Mouse (Mus musculus): ENCODE results near the gene Pgap1. TPM values are rescaled to one million over a fixed set of nuclear protein-coding genes. Genes with fewer than 3 reads are reported as not detected.

The Pgap1 gene
- polyA plus RNA-seq, 1 experiment from 2014 or later = 9.8 TPM

DNA sequence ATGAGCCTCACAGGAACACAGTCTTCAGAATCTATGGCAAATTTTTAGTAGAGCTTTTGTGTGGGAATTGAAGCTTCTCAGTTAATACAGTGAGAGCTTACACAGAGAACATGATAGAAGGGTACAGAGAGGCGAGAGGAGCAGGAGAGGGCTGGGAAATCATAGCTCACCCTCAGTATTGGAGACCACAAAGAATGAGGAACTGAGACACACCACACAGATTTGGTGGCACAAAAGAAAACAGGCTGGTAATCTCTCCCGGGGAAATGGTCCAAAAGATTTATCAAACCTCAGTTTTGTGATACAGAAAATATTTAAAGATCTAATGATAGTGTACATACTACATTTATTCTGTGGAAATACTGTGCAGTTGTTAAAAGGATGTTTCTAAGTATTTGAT lies 11.6 kb upstream of the Pgap1 start:
- no peaks in the 10 kb centered on the region for H3K27me3 ChIP-seq (ENCODE audit: poor library complexity, severe bottlenecking)
- H3K36me3 ChIP-seq (replicated peaks) = no peaks in the 10 kb centered on the region
- H3K27ac ChIP-seq = no peak overlapping the region
- H3K4me1 ChIP-seq = no peaks in the 10 kb centered on the region
- H3K4me3 ChIP-seq = no peak overlapping the region
- no peaks in the 10 kb centered on the region for H3K9me3 ChIP-seq
- no peak for DNase-seq (ENCODE audit: extremely low spot score, low spot score)
- WGBS = 74% methylated on average over 2 of the region's 2 CpGs

DNA sequence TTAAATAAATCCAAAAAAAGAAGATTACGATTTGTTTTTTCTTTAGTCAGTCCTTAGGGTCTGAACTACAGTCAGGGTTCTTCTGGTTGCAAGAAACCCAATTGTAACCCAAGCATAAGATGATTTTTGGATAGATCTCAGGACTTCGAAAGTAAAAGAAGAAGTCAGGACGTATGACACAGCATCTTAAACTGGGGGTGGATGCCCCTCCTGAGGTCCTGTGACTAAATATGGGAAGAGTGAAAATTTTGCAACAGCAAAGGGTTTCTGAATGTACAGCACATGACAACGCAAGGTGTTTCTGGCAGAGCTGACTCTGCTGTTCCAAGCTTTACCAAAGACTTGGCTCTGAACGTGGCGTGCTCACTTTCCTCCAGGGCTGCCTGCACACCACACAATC lies 6.4 kb upstream of the Pgap1 start:
- WGBS = 90% methylated on average over 6 of the region's 6 CpGs
- H3K27ac ChIP-seq = no peak overlapping the region
- DNase-seq (ENCODE audit: extremely low spot score, low spot score) = no peak
- no peaks in the 10 kb centered on the region for H3K9me3 ChIP-seq
- no peak overlapping the region for H3K4me3 ChIP-seq
- H3K27me3 ChIP-seq (ENCODE audit: poor library complexity, severe bottlenecking) = no peaks in the 10 kb centered on the region; the same call in 1 of the 2 replicates
- H3K4me1 ChIP-seq = no peaks in the 10 kb centered on the region
- H3K36me3 ChIP-seq (replicated peaks) = no peaks in the 10 kb centered on the region

DNA sequence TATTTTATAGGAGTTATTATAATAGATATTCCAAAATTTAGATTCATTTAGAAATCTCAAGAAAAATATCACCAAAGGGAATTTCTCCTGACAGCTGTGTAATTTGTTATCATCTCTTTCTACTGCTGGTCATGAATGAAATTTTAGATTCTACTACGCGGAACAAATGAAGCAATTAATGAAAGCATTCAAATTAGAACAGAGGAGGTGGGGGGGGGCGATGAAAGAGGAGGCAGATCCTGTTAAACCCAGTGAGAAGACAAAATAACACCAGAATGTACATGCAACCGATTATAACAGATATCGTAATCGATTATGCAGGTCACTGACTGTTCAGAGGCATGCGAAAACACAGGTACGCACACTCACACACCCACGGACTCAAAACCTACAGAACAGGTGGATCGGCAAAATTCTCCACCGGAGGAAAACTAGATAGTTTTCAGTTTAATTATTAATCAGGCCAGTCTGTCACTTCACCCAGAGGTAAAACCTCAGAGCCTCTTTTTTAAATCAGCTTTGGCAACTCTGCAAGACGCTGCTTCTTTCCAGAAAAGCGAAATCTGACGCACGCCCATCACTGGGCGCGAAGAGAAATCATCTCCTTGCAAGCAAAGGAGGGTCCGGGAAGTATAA lies 780 bp downstream of the Pgap1 start:
- WGBS = 2% methylated on average over 18 of the region's 18 CpGs
- Histone ChIP-seq H3K9me3 (no peaks in the 10 kb centered on the region), H3K36me3 (replicated peaks) (no peaks in the 10 kb centered on the region), H3K4me1 (peaks cover 20% of the 10 kb centered on the region), H3K4me3 (peak overlapping the region; percentile 81), H3K27me3 (ENCODE audit: poor library complexity, severe bottlenecking) (no peaks in the 10 kb centered on the region; the same call in 1 of the 2 replicates), H3K27ac (peak overlapping the region; percentile 86)
- no peak for DNase-seq (ENCODE audit: extremely low spot score, low spot score)

DNA sequence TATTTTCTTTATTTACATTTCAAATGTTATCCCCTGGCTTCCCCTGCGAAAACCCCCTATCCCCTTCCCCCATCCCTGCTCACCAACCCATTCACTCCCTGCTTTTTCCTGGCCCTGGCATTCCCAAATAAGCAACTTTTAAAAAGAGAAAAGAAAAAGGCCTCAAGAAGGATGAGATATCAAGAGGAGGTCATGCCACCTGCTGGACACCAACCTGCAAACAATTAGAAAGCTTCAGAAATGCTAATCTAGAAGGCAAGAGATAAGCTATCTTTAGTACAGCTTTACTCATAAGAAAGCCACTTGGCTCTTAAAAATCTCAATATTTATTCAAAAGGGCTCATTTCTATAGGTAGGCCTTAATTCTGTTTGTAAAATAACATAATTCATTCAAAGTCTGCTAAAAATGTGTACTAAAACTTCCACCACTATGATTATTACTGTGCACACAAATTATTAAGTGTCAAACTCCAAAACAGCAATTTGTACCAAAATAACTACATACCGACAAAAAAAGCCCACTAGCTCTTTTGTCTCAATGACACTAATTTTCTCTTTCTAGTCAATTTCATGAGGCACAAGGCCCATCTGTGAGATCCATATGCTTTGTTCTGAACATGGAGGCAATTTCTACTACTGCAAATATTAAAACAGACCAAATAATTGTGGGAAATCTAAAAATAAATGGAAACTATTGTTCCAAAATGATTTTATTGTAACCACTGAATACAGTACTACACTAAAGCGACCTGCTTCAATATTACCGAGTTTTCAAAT lies 1.9 kb downstream of the Pgap1 start:
- peaks cover 20% of the 10 kb centered on the region for H3K4me1 ChIP-seq
- no peaks in the 10 kb centered on the region; the same call in 1 of the 2 replicates for H3K27me3 ChIP-seq (ENCODE audit: poor library complexity, severe bottlenecking)
- H3K27ac ChIP-seq = no peak overlapping the region
- no peaks in the 10 kb centered on the region; the same call in 1 of the 2 replicates for H3K36me3 ChIP-seq (replicated peaks)
- WGBS = 26% methylated on average over 4 of the region's 4 CpGs
- DNase-seq (ENCODE audit: extremely low spot score, low spot score) = no peak
- no peaks in the 10 kb centered on the region for H3K9me3 ChIP-seq
- peak overlapping the region; percentile 81; the same call in 1 of the 2 replicates for H3K4me3 ChIP-seq

DNA sequence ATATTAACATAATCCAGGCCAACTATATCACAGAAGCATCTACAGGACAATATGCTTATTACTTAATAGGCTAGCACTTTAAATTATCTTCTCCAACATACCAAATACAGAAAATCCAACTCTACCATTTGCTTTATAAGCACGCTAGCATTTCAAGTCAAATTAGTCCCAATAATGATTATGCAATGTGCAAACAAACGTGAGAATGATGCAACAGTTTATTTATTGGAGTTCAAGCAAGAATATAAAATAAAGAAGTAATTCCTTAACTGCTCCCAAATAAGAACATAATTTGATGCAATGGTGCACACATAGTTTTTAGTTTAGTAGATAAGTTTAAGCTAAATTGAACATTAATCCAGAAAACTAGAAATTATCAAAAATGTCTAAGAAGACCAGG lies 4.9 kb downstream of the Pgap1 start:
- H3K4me1 ChIP-seq = peaks cover 15% of the 10 kb centered on the region

DNA sequence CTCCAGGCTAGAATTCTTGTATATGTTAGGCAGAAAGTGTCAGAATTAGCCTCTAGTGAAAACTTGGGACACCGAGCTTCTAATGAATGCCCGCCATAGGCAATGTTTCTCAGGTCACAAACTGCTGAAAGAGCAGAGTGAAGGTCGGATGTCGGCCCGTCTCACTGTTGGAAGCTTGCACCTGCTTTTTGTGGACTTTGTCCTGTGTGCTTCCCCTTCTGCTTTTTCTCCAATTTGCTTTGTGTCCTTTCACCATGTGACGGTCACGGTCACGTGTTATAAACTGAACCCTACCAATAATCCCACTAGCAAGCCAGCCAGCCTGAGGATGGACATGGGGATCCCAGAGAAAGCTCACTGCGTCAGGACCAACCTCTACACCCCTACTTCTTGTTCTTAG lies 12.3 kb downstream of the Pgap1 start:
- no peaks in the 10 kb centered on the region for H3K9me3 ChIP-seq
- no peaks in the 10 kb centered on the region for H3K27me3 ChIP-seq (ENCODE audit: poor library complexity, severe bottlenecking)
- peaks cover 55% of the 10 kb centered on the region for H3K36me3 ChIP-seq (replicated peaks)
- no peak overlapping the region for H3K4me3 ChIP-seq
- H3K4me1 ChIP-seq = no peaks in the 10 kb centered on the region
- WGBS = 95% methylated on average over 9 of the region's 9 CpGs
- no peak overlapping the region for H3K27ac ChIP-seq
- no peak for DNase-seq (ENCODE audit: extremely low spot score, low spot score)

More for the DNA sequence above, 4.9 kb downstream of the Pgap1 start:
- Histone ChIP-seq H3K9me3 (no peaks in the 10 kb centered on the region), H3K36me3 (replicated peaks) (peaks cover 13% of the 10 kb centered on the region), H3K27ac (no peak overlapping the region), H3K4me3 (no peak overlapping the region), H3K27me3 (ENCODE audit: poor library complexity, severe bottlenecking) (no peaks in the 10 kb centered on the region)
- DNase-seq (ENCODE audit: extremely low spot score, low spot score) = no peak
- WGBS = 93% methylated on average over 2 of the region's 2 CpGs

DNA sequence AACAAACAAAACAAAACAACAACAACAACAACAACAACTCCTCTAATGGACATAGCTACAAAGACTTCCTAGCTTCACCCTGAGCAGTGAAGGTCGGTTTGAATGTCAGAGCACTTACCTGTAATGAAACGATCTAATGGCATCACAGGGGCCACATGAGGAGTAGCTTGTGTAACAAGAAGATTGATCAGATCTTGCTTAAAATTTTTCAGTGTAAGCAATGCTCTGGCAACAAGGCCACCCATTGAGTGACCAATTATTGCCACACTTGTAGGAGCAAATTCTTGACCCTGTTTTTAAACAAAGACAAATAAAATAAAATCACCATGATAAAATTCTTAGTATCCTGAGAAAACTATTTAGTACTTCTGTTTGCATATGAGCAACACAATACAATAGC lies 14.6 kb downstream of the Pgap1 start:
- peaks cover 6% of the 10 kb centered on the region; the same call in 1 of the 2 replicates for H3K9me3 ChIP-seq
- WGBS = 92% methylated on average over 2 of the region's 2 CpGs
- no peaks in the 10 kb centered on the region for H3K27me3 ChIP-seq (ENCODE audit: poor library complexity, severe bottlenecking)
- H3K4me3 ChIP-seq = no peak overlapping the region
- DNase-seq (ENCODE audit: extremely low spot score, low spot score) = no peak
- H3K36me3 ChIP-seq (replicated peaks) = peaks cover 60% of the 10 kb centered on the region
- H3K4me1 ChIP-seq = no peaks in the 10 kb centered on the region
- no peak overlapping the region for H3K27ac ChIP-seq

DNA sequence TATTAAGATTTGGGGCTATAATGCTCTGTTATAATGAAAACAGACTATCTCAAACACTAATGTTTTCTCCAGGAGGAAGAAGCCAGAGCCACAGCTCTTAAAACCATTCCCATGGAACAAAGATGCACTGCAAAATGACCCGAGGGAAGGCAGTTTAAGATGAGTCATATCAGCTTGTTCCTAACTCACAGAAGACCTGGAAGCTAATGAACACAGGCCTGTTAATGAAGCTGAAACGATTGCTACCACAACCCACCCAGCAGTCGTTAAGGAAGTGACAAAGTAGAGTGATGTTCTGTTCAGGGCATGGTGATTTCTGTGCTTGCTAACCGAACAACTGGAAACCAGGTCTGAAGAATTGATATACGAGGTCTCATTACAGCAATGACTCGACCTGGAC lies 26.3 kb downstream of the Pgap1 start:
- H3K36me3 ChIP-seq (replicated peaks) = peaks cover 38% of the 10 kb centered on the region
- 82% methylated on average over 6 of the region's 6 CpGs for WGBS
- no peaks in the 10 kb centered on the region for H3K4me1 ChIP-seq
- H3K9me3 ChIP-seq = no peaks in the 10 kb centered on the region
- DNase-seq (ENCODE audit: extremely low spot score, low spot score) = no peak
- H3K4me3 ChIP-seq = no peak overlapping the region
- no peak overlapping the region for H3K27ac ChIP-seq
- H3K27me3 ChIP-seq (ENCODE audit: poor library complexity, severe bottlenecking) = no peaks in the 10 kb centered on the region

DNA sequence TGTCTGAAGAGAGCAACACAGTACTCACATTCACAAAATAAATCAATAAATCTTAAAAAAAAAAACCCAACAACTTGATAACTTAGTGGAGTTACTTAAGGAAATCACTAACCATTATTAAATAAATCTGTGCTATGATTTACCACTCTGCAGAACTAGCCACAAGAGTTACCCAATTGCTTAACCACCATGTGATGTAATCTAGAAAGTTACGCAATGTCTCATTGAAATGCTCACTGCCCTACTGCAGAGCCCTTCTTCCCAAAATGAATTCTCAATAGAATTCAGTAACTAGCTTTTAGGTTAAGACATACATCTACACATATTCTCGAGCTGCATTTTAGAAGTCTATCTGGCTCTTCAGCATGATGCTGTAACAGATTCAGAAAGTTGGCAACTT lies 33.8 kb downstream of the Pgap1 start:
- no peaks in the 10 kb centered on the region for H3K27me3 ChIP-seq (ENCODE audit: poor library complexity, severe bottlenecking)
- H3K36me3 ChIP-seq (replicated peaks) = peaks cover 44% of the 10 kb centered on the region
- H3K4me1 ChIP-seq = no peaks in the 10 kb centered on the region
- 84% methylated on average over 2 of the region's 2 CpGs for WGBS
- DNase-seq (ENCODE audit: extremely low spot score, low spot score) = no peak
- H3K4me3 ChIP-seq = no peak overlapping the region
- no peaks in the 10 kb centered on the region; the same call in 1 of the 2 replicates for H3K9me3 ChIP-seq
- H3K27ac ChIP-seq = no peak overlapping the region

DNA sequence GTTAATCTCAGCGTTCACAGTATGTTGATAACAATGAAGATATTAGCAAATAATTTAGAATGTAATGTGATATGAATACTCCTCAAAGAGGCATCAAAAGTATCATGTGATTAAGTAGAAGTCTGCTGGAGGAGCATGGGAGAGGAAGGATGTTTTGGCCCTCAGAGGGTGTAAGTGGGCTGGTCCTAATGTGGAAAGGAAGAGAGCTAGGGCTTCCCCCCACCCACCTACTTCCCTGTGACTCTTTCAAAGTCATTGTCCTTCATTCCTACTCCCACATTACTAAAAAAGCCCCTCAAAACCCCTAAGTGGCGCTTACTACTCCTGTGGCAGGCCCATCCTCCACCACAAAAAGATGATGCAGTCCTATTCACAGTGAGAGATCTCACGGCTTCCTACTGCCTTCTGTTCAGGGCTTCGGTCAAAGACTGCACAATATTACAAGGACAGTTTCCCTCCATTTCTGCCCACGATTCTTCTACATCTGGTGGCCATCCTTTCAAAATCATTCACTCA lies 37.4 kb downstream of the Pgap1 start:
- no peaks in the 10 kb centered on the region for H3K27me3 ChIP-seq (ENCODE audit: poor library complexity, severe bottlenecking)
- H3K4me3 ChIP-seq = no peak overlapping the region
- no peaks in the 10 kb centered on the region; the same call in 1 of the 2 replicates for H3K9me3 ChIP-seq
- H3K27ac ChIP-seq = no peak overlapping the region
- H3K36me3 ChIP-seq (replicated peaks) = peaks cover 33% of the 10 kb centered on the region
- no peaks in the 10 kb centered on the region for H3K4me1 ChIP-seq
- DNase-seq (ENCODE audit: extremely low spot score, low spot score) = no peak
- WGBS = 91% methylated on average over 5 of the region's 5 CpGs

DNA sequence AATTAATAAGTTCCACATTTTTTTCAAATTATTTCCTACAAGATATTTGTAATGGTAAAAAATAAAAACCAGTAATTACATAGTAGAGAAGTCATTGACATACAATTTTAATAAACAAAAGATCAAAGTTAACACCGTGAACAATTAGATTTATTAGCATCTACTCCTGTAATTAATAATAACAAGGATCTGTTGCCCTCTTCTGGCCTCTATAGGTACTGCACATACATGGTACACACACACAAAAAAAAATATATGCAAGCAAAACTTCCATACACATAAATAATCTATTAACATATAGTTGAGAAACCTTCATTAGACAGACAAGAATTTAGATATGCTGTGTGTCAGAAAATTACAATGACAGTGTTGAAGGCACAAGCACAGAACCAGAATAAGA lies 43.6 kb downstream of the Pgap1 start:
- H3K36me3 ChIP-seq (replicated peaks) = peaks cover 19% of the 10 kb centered on the region
- DNase-seq (ENCODE audit: extremely low spot score, low spot score) = no peak
- 92% methylated on average over 1 of the region's 1 CpGs for WGBS
- H3K4me1 ChIP-seq = no peaks in the 10 kb centered on the region
- no peaks in the 10 kb centered on the region for H3K27me3 ChIP-seq (ENCODE audit: poor library complexity, severe bottlenecking)
- no peak overlapping the region for H3K27ac ChIP-seq
- H3K9me3 ChIP-seq = peaks cover 2% of the 10 kb centered on the region; the same call in 1 of the 2 replicates
- no peak overlapping the region for H3K4me3 ChIP-seq

DNA sequence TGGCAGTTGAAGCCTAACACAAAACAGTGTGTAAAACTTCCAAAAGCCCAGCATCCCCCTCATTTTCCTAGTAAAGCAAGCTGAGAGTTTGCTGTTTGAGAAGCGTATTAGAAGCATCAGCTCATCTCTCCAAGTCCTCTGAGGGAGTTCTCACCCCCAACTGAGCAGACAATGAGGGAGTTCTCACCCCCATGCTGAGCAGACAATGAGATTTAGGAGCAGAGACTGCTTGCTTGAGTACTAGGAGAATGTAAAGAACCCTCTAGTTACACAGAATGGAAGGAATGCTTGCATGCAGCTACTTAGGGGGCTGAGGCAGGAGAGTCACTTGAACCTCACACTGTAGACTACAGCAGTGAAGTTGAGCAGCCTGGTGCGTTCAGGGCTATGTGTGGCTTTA lies 59.0 kb downstream of the Pgap1 start:
- no peak for DNase-seq (ENCODE audit: extremely low spot score, low spot score)
- Histone ChIP-seq H3K9me3 (no peaks in the 10 kb centered on the region), H3K4me3 (no peak overlapping the region), H3K4me1 (no peaks in the 10 kb centered on the region), H3K36me3 (replicated peaks) (peaks cover 19% of the 10 kb centered on the region; the same call in 1 of the 2 replicates), H3K27me3 (ENCODE audit: poor library complexity, severe bottlenecking) (no peaks in the 10 kb centered on the region), H3K27ac (no peak overlapping the region)
- WGBS = 86% methylated on average over 2 of the region's 2 CpGs

DNA sequence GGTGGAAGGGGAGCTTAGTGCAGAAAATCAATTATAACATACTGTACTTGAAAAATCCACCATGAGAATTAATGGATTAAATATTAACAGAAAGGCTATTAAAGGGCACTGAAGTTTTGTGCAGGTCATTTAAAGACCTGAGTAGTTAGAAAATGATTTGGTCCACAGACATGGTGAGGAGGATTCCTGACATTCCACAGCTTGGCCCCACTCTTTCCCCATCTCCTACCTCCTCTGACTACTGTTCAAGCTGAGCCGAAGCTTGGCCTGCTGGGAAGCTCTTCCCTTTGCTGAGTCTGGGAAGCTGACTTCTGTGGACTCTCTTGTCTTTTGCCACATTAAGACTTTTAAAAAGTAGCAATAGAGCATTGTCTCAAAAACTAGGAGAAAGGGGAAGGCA lies 61.2 kb downstream of the Pgap1 start:
- Histone ChIP-seq H3K36me3 (replicated peaks) (peaks cover 24% of the 10 kb centered on the region; the same call in 1 of the 2 replicates), H3K9me3 (no peaks in the 10 kb centered on the region), H3K27ac (no peak overlapping the region), H3K4me1 (no peaks in the 10 kb centered on the region), H3K4me3 (no peak overlapping the region), H3K27me3 (ENCODE audit: poor library complexity, severe bottlenecking) (no peaks in the 10 kb centered on the region)
- no peak for DNase-seq (ENCODE audit: extremely low spot score, low spot score)
- 92% methylated on average over 1 of the region's 1 CpGs for WGBS
